Mouse (Mus musculus) splenic B cell, adult 2 months (primary cell): Measurements from ENCODE around the gene Ermp1.
A peak's percentile ranks its signal among the peaks of the same experiment; 100 is the strongest.

ENCODE experiments used
- DNase-seq: peaks from one replicate; pipeline ENCODE4 v3.0.0-alpha.2; 2011; ENCODE audit warnings: low read depth, low spot score
- H3K27me3 ChIP-seq: 2 replicates; pipeline ENCODE4 v1.6.1; 2012; ENCODE audit warnings: mild to moderate bottlenecking, low read length, moderate library complexity, mixed read lengths; ENCODE audit not compliant: control insufficient read depth, poor library complexity, insufficient read depth, severe bottlenecking
- H3K36me3 ChIP-seq: 2 replicates; pipeline ENCODE4 v1.6.1; 2012; ENCODE audit warnings: mild to moderate bottlenecking, low read length, moderate library complexity, mixed read lengths; ENCODE audit not compliant: control insufficient read depth, poor library complexity, insufficient read depth, severe bottlenecking

Gene Ermp1

GRCm38 (mm10) chr19:29653768-29654265, 5.6 kb upstream of the Ermp1 start:
- DNase-seq, result no peak
- no peaks in the 10 kb centered on the region for H3K36me3 ChIP-seq

GRCm38 (mm10) chr19:29649683-29650082, 1.5 kb upstream of the Ermp1 start:
- Histone ChIP-seq H3K36me3 (0 out of 2 replicates have a peak, but pooled peaks cover 5% of the 10 kb centered on the region), H3K27me3 (no peaks in the 10 kb centered on the region)
- no peak for DNase-seq

More at GRCm38 (mm10) chr19:29653768-29654265, 5.6 kb upstream of the Ermp1 start:
- no peaks in the 10 kb centered on the region for H3K27me3 ChIP-seq

- DNase-seq, result no peak
- Histone ChIP-seq H3K36me3 (0 out of 2 replicates have a peak, but pooled peaks cover 5% of the 10 kb centered on the region), H3K27me3 (no peaks in the 10 kb centered on the region)
Observed at GRCm38 (mm10) chr19:29648550-29648914, 317 bp upstream of the Ermp1 start.

- no peaks in the 10 kb centered on the region for H3K27me3 ChIP-seq
- H3K36me3 ChIP-seq, result 0 out of 2 replicates have a peak, but pooled peaks cover 5% of the 10 kb centered on the region
- DNase-seq, result peak; percentile 30
Observed at GRCm38 (mm10) chr19:29644747-29645146, 3.5 kb downstream of the Ermp1 start.

- Histone ChIP-seq H3K27me3 (no peaks in the 10 kb centered on the region), H3K36me3 (0 out of 2 replicates have a peak, but pooled peaks cover 5% of the 10 kb centered on the region)
- DNase-seq, result no peak
Observed at GRCm38 (mm10) chr19:29643194-29643922, 4.9 kb downstream of the Ermp1 start.

- DNase-seq, result no peak
- Histone ChIP-seq H3K27me3 (no peaks in the 10 kb centered on the region), H3K36me3 (peaks cover 7% of the 10 kb centered on the region; the same call in 1 of the 2 replicates)
Observed at GRCm38 (mm10) chr19:29642211-29642610, 6.0 kb downstream of the Ermp1 start.

GRCm38 (mm10) chr19:29641510-29641909, 6.7 kb downstream of the Ermp1 start:
- Histone ChIP-seq H3K36me3 (peaks cover 7% of the 10 kb centered on the region; the same call in 1 of the 2 replicates), H3K27me3 (no peaks in the 10 kb centered on the region)

GRCm38 (mm10) chr19:29641055-29641454, 7.2 kb downstream of the Ermp1 start:
- DNase-seq, result peak; percentile 59
- no peaks in the 10 kb centered on the region for H3K27me3 ChIP-seq
- H3K36me3 ChIP-seq, result peaks cover 9% of the 10 kb centered on the region; the same call in 1 of the 2 replicates

More at GRCm38 (mm10) chr19:29641510-29641909, 6.7 kb downstream of the Ermp1 start:
- no peak for DNase-seq

GRCm38 (mm10) chr19:29612102-29612501, 36.1 kb downstream of the Ermp1 start:
- Histone ChIP-seq H3K27me3 (no peaks in the 10 kb centered on the region), H3K36me3 (peaks cover 7% of the 10 kb centered on the region)
- DNase-seq, result no peak

GRCm38 (mm10) chr19:29610907-29611306, 37.3 kb downstream of the Ermp1 start:
- Histone ChIP-seq H3K36me3 (peaks cover 7% of the 10 kb centered on the region), H3K27me3 (no peaks in the 10 kb centered on the region)
- no peak for DNase-seq

GRCm38 (mm10) chr19:29608212-29608611, 40.0 kb downstream of the Ermp1 start:
- peaks cover 9% of the 10 kb centered on the region for H3K36me3 ChIP-seq
- H3K27me3 ChIP-seq, result no peaks in the 10 kb centered on the region
- no peak for DNase-seq

- DNase-seq, result no peak
- Histone ChIP-seq H3K27me3 (no peaks in the 10 kb centered on the region), H3K36me3 (peaks cover 10% of the 10 kb centered on the region)
Observed at GRCm38 (mm10) chr19:29607521-29607920, 40.7 kb downstream of the Ermp1 start.

GRCm38 (mm10) chr19:29604653-29605052, 43.6 kb downstream of the Ermp1 start:
- Histone ChIP-seq H3K27me3 (no peaks in the 10 kb centered on the region), H3K36me3 (peaks cover 13% of the 10 kb centered on the region)
- no peak for DNase-seq

GRCm38 (mm10) chr19:29603548-29604353, 44.5 kb downstream of the Ermp1 start:
- Histone ChIP-seq H3K27me3 (no peaks in the 10 kb centered on the region), H3K36me3 (peaks cover 13% of the 10 kb centered on the region)
- DNase-seq, result no peak

- H3K27me3 ChIP-seq, result no peaks in the 10 kb centered on the region
- peaks cover 18% of the 10 kb centered on the region for H3K36me3 ChIP-seq
- no peak for DNase-seq
Observed at GRCm38 (mm10) chr19:29598981-29599380, 49.2 kb downstream of the Ermp1 start.
